Mouse (Mus musculus) liver, postnatal 0 days (tissue): ENCODE measurements at regions not wholly inside any gene's neighbourhood (a gene's known extent, or its start where the extent isn't known, plus 50 kb on each side); places are given as distances from the start of the nearest gene placed in this dataset.

ENCODE experiments used
- CTCF ChIP-seq: sonication (generic); IDR thresholded peaks from 2 replicates; pipeline ENCODE4 v1.5.1; 2016; ENCODE audit warnings: antibody characterized with exemption, low read depth
- EP300 ChIP-seq: IDR thresholded peaks from 2 replicates; pipeline ENCODE4 v1.6.1; 2016; ENCODE audit warnings: antibody characterized with exemption, low read depth, mild to moderate bottlenecking

GRCm38 (mm10) chr14:105565827-105566226, 307.5 kb downstream of the Ndfip2 start:
- TF ChIP-seq CTCF (no peak), EP300 (no peak)
